Mouse (Mus musculus): ENCODE data around the gene Cfap65. TPM values are rescaled to one million over a fixed set of nuclear protein-coding genes. Genes with fewer than 3 reads are reported as not detected.

The Cfap65 gene
- polyA plus RNA-seq, 1 experiment from 2014 or later: 0.85 TPM

- H3K9ac ChIP-seq: peak overlapping the region; percentile 96; the same call in 1 of the 2 replicates
- H3K9me3 ChIP-seq (replicated peaks): no peaks in the 10 kb centered on the region
- H3K27ac ChIP-seq: no peak overlapping the region
- ATAC-seq (ENCODE audit: low FRiP score): no peak
- H3K4me1 ChIP-seq: peaks cover 50% of the 10 kb centered on the region
- WGBS: 8% methylated on average over 16 of the region's 16 CpGs
- H3K27me3 ChIP-seq: peaks cover 40% of the 10 kb centered on the region
- peak overlapping the region; percentile 90 for H3K4me3 ChIP-seq
- H3K4me2 ChIP-seq (replicated peaks): peak overlapping the region; percentile 86
- H3K36me3 ChIP-seq: no peaks in the 10 kb centered on the region
These were observed 76.6 kb downstream of the Cfap65 start for GRCm38 (mm10) chr1:74858805-74859204.

GRCm38 (mm10) chr1:74858171-74858719 lies 77.2 kb downstream of the Cfap65 start:
- no peaks in the 10 kb centered on the region for H3K9me3 ChIP-seq (replicated peaks)
- peak overlapping the region; percentile 96 for H3K9ac ChIP-seq
- H3K4me2 ChIP-seq (replicated peaks): peak overlapping the region; percentile 86
- peaks cover 53% of the 10 kb centered on the region for H3K4me1 ChIP-seq
- ATAC-seq (ENCODE audit: low FRiP score): peak; percentile 48
- peak overlapping the region; percentile 90 for H3K4me3 ChIP-seq
- peak overlapping the region; percentile 69 for H3K27ac ChIP-seq
- H3K36me3 ChIP-seq: no peaks in the 10 kb centered on the region
- peaks cover 42% of the 10 kb centered on the region for H3K27me3 ChIP-seq
- WGBS: 0% methylated on average over 29 of the region's 29 CpGs

- H3K9ac ChIP-seq: peak overlapping the region; percentile 96
- peaks cover 47% of the 10 kb centered on the region for H3K27me3 ChIP-seq
These were observed 77.7 kb downstream of the Cfap65 start for GRCm38 (mm10) chr1:74857677-74858076.

GRCm38 (mm10) chr1:74857201-74857600 lies 78.2 kb downstream of the Cfap65 start:
- peaks cover 58% of the 10 kb centered on the region for H3K4me1 ChIP-seq
- no peak for ATAC-seq (ENCODE audit: low FRiP score)
- peak overlapping the region; percentile 86 for H3K4me2 ChIP-seq (replicated peaks)
- H3K4me3 ChIP-seq: peak overlapping the region; percentile 90
- peak overlapping the region; percentile 96 for H3K9ac ChIP-seq
- no peak overlapping the region for H3K27ac ChIP-seq
- peaks cover 48% of the 10 kb centered on the region for H3K27me3 ChIP-seq
- no peaks in the 10 kb centered on the region for H3K36me3 ChIP-seq
- 2% methylated on average over 20 of the region's 20 CpGs for WGBS
- H3K9me3 ChIP-seq (replicated peaks): no peaks in the 10 kb centered on the region

More at GRCm38 (mm10) chr1:74857677-74858076, 77.7 kb downstream of the Cfap65 start:
- H3K4me1 ChIP-seq: peaks cover 58% of the 10 kb centered on the region
- H3K4me2 ChIP-seq (replicated peaks): peak overlapping the region; percentile 86
- H3K4me3 ChIP-seq: peak overlapping the region; percentile 90
- peak overlapping the region; percentile 69; the same call in 1 of the 2 replicates for H3K27ac ChIP-seq
- H3K9me3 ChIP-seq (replicated peaks): no peaks in the 10 kb centered on the region
- 7% methylated on average over 4 of the region's 4 CpGs for WGBS
- no peak for ATAC-seq (ENCODE audit: low FRiP score)
- no peaks in the 10 kb centered on the region for H3K36me3 ChIP-seq

GRCm38 (mm10) chr1:74856791-74857190 lies 78.6 kb downstream of the Cfap65 start:
- Histone ChIP-seq H3K4me1 (peaks cover 61% of the 10 kb centered on the region), H3K9ac (peak overlapping the region; percentile 96), H3K4me2 (replicated peaks) (peak overlapping the region; percentile 86), H3K27ac (no peak overlapping the region), H3K9me3 (replicated peaks) (no peaks in the 10 kb centered on the region), H3K27me3 (peaks cover 53% of the 10 kb centered on the region), H3K4me3 (peak overlapping the region; percentile 90), H3K36me3 (no peaks in the 10 kb centered on the region)
- no peak for ATAC-seq (ENCODE audit: low FRiP score)
- WGBS: 3% methylated on average over 7 of the region's 7 CpGs

- ATAC-seq (ENCODE audit: low FRiP score): no peak
- Histone ChIP-seq H3K9ac (peak overlapping the region; percentile 96), H3K27ac (no peak overlapping the region), H3K27me3 (peaks cover 57% of the 10 kb centered on the region), H3K36me3 (no peaks in the 10 kb centered on the region), H3K4me3 (peak overlapping the region; percentile 90), H3K9me3 (replicated peaks) (no peaks in the 10 kb centered on the region), H3K4me1 (peaks cover 65% of the 10 kb centered on the region), H3K4me2 (replicated peaks) (peak overlapping the region; percentile 86)
- WGBS: 2% methylated on average over 11 of the region's 11 CpGs
These were observed 79.0 kb downstream of the Cfap65 start for GRCm38 (mm10) chr1:74856439-74856720.

GRCm38 (mm10) chr1:74855651-74856438 lies 79.6 kb downstream of the Cfap65 start:
- H3K4me1 ChIP-seq: peaks cover 71% of the 10 kb centered on the region
- H3K9me3 ChIP-seq (replicated peaks): no peaks in the 10 kb centered on the region
- H3K4me2 ChIP-seq (replicated peaks): peak overlapping the region; percentile 86
- H3K27me3 ChIP-seq: peaks cover 62% of the 10 kb centered on the region
- peak overlapping the region; percentile 96 for H3K9ac ChIP-seq
- WGBS: under 1% methylated on average over 72 of the region's 74 CpGs
- no peak for ATAC-seq (ENCODE audit: low FRiP score)
- H3K36me3 ChIP-seq: no peaks in the 10 kb centered on the region
- peak overlapping the region; percentile 92 for H3K27ac ChIP-seq
- H3K4me3 ChIP-seq: peak overlapping the region; percentile 90

- Histone ChIP-seq H3K9me3 (replicated peaks) (no peaks in the 10 kb centered on the region), H3K4me1 (peaks cover 74% of the 10 kb centered on the region), H3K4me3 (peak overlapping the region; percentile 90), H3K27me3 (peaks cover 69% of the 10 kb centered on the region), H3K4me2 (replicated peaks) (peak overlapping the region; percentile 86), H3K36me3 (no peaks in the 10 kb centered on the region), H3K9ac (peak overlapping the region; percentile 96), H3K27ac (peak overlapping the region; percentile 92)
- 0 out of 2 replicates have a peak, but pooled peaks have one; percentile 5 for ATAC-seq (ENCODE audit: low FRiP score)
- WGBS: 0% methylated on average over 43 of the region's 48 CpGs
These were observed 80.2 kb downstream of the Cfap65 start for GRCm38 (mm10) chr1:74855156-74855555.

GRCm38 (mm10) chr1:74854306-74855056 lies 80.9 kb downstream of the Cfap65 start, which contains the start of gene Cdk5r2:
Cdk5r2 (plus strand) TSS chr1:74854934.
- Histone ChIP-seq H3K4me2 (replicated peaks) (peak within 1 kb of the TSS; percentile 86), H3K4me3 (peak within 1 kb of the TSS; percentile 90), H3K27ac (peak within 1 kb of the TSS; percentile 92), H3K27me3 (peaks cover 70% of the 10 kb centered on the region), H3K9me3 (replicated peaks) (no peaks in the 10 kb centered on the region), H3K9ac (peak within 1 kb of the TSS; percentile 96), H3K36me3 (no peaks in the 10 kb centered on the region), H3K4me1 (peaks cover 74% of the 10 kb centered on the region)
- ATAC-seq (ENCODE audit: low FRiP score): peak; percentile 82
- WGBS: 3% methylated on average over 39 of the region's 39 CpGs

MicroRNA genes within 50 kb of the gene (microRNA counts, 519-probe panel; counts per million panel counts)
- 4,127 counts per million, percentile 83 among the panel's probes with 10 or more counts for microRNA mmu-miR-375

Small RNA genes within 50 kb of the gene (microRNA-seq; reads per million reads assigned to microRNA genes)
- 1,476 reads per million, percentile 78 among the genes with 10 or more reads in this experiment for gene Mir375

Other genes with a start within 250 kb of the Cfap65 start
- 3.2 and 4.6 TPM in 2 replicates for gene Cyp27a1, start 222.0 kb downstream of the Cfap65 start, polyA plus RNA-seq (2016; fragmentation: Nextera tagmentation; extraction: Ambion mirVana)
- gene Prkag3, start 186.4 kb downstream of the Cfap65 start, polyA plus RNA-seq (2016; fragmentation: Nextera tagmentation; extraction: Ambion mirVana): 0.21 and 0.38 TPM in 2 replicates
- 9.6 and 11.4 TPM in 2 replicates for gene Wnt6, start 163.7 kb downstream of the Cfap65 start, polyA plus RNA-seq (2016; fragmentation: Nextera tagmentation; extraction: Ambion mirVana)
- gene Wnt10a, start 144.1 kb downstream of the Cfap65 start, polyA plus RNA-seq (2016; fragmentation: Nextera tagmentation; extraction: Ambion mirVana): 1.2 and 2.3 TPM in 2 replicates
- 6.9 and 7.5 TPM in 2 replicates for gene Cdk5r2, start 80.7 kb downstream of the Cfap65 start, polyA plus RNA-seq (2016; fragmentation: Nextera tagmentation; extraction: Ambion mirVana)
- gene Fev, start 50.2 kb downstream of the Cfap65 start, polyA plus RNA-seq (2016; fragmentation: Nextera tagmentation; extraction: Ambion mirVana): 7.0 and 7.6 TPM in 2 replicates
- gene Cryba2, start 42.5 kb downstream of the Cfap65 start, polyA plus RNA-seq (2016; fragmentation: Nextera tagmentation; extraction: Ambion mirVana): 1.6 and 2.8 TPM in 2 replicates
- 0.14 and 0.83 TPM in 2 replicates for gene Ihh, start 16.1 kb upstream of the Cfap65 start, polyA plus RNA-seq (2016; fragmentation: Nextera tagmentation; extraction: Ambion mirVana)
- gene Nhej1, start 189.6 kb upstream of the Cfap65 start, polyA plus RNA-seq (2016; fragmentation: Nextera tagmentation; extraction: Ambion mirVana): 10.5 and 12.8 TPM in 2 replicates
- 0.10 TPM in 1 of 2 replicates, not detected in the other for gene Slc23a3, start 198.3 kb upstream of the Cfap65 start, polyA plus RNA-seq (2016; fragmentation: Nextera tagmentation; extraction: Ambion mirVana)
- 66.4 and 67.0 TPM in 2 replicates for gene Cnppd1, start 207.1 kb upstream of the Cfap65 start, polyA plus RNA-seq (2016; fragmentation: Nextera tagmentation; extraction: Ambion mirVana)
- gene Retreg2, start 207.2 kb upstream of the Cfap65 start, polyA plus RNA-seq (2016; fragmentation: Nextera tagmentation; extraction: Ambion mirVana): 81.6 and 83.1 TPM in 2 replicates
- gene Zfand2b, start 233.0 kb upstream of the Cfap65 start, polyA plus RNA-seq (2016; fragmentation: Nextera tagmentation; extraction: Ambion mirVana): 37.6 and 38.8 TPM in 2 replicates
- gene Abcb6, start 244.8 kb upstream of the Cfap65 start, polyA plus RNA-seq (2016; fragmentation: Nextera tagmentation; extraction: Ambion mirVana): 37.9 and 41.3 TPM in 2 replicates

Measured in hindbrain, embryonic 12.5 days (tissue).